Mouse (Mus musculus): ENCODE results near the gene Ccdc130. TPM values are rescaled to one million over a fixed set of nuclear protein-coding genes. Genes with fewer than 3 reads are reported as not detected.
A peak's percentile ranks its signal among the peaks of the same experiment; 100 is the strongest.

Gene Ccdc130
- total RNA-seq, 2 experiments from 2014 or later: 10.0 to 14.3 TPM

- DNase-seq: no peak
- intact Hi-C loops (cut with DNase I): no loop called here
Observed at GRCm38 (mm10) chr8:84241167-84241566, 29.0 kb downstream of the Ccdc130 start.

GRCm38 (mm10) chr8:84237542-84238229, 32.5 kb downstream of the Ccdc130 start:
- intact Hi-C loops (cut with DNase I): no loop called here
- DNase-seq: peak in 1 of 2 experiments; percentile 20

- peak; percentile 99 for DNase-seq
- intact Hi-C loops (cut with DNase I): no loop called here
Observed at GRCm38 (mm10) chr8:84236998-84237473, 33.1 kb downstream of the Ccdc130 start, which contains the start of gene Zswim4. Gene Zswim4 (minus strand): TSS chr8:84237055.

- intact Hi-C loops (cut with DNase I): no loop called here
- no peak for DNase-seq
Observed at GRCm38 (mm10) chr8:84236410-84236997, 33.7 kb downstream of the Ccdc130 start.

- peak; percentile 25 to 44 for DNase-seq
- intact Hi-C loops (cut with DNase I): no loop called here
Observed at GRCm38 (mm10) chr8:84235746-84236409, 34.3 kb downstream of the Ccdc130 start.

GRCm38 (mm10) chr8:84233055-84233454, 37.1 kb downstream of the Ccdc130 start:
- DNase-seq: no peak
- intact Hi-C loops (cut with DNase I): no loop called here

- intact Hi-C loops (cut with DNase I): no loop called here
- DNase-seq: no peak
Observed at GRCm38 (mm10) chr8:84230735-84231134, 39.4 kb downstream of the Ccdc130 start.

- DNase-seq: no peak
- intact Hi-C loops (cut with DNase I): no loop called here
Observed at GRCm38 (mm10) chr8:84223322-84224029, 46.7 kb downstream of the Ccdc130 start.

- intact Hi-C loops (cut with DNase I): no loop called here
- DNase-seq: no peak
Observed at GRCm38 (mm10) chr8:84222566-84223165, 47.5 kb downstream of the Ccdc130 start.

GRCm38 (mm10) chr8:84220105-84220504, 50.1 kb downstream of the Ccdc130 start:
- no peak for DNase-seq
- intact Hi-C loops (cut with DNase I): no loop called here

- no peak for DNase-seq
- intact Hi-C loops (cut with DNase I): no loop called here
Observed at GRCm38 (mm10) chr8:84218143-84218542, 52.0 kb downstream of the Ccdc130 start.

GRCm38 (mm10) chr8:84217206-84217605, 53.0 kb downstream of the Ccdc130 start:
- DNase-seq: no peak
- intact Hi-C loops (cut with DNase I): no loop called here

GRCm38 (mm10) chr8:84213277-84213676, 56.9 kb downstream of the Ccdc130 start:
- no peak for DNase-seq
- intact Hi-C loops (cut with DNase I): no loop called here

- intact Hi-C loops (cut with DNase I): no loop called here
- no peak for DNase-seq
Observed at GRCm38 (mm10) chr8:84211881-84212563, 58.2 kb downstream of the Ccdc130 start.

GRCm38 (mm10) chr8:84211202-84211601, 59.0 kb downstream of the Ccdc130 start:
- DNase-seq: peak; percentile 57 to 70
- intact Hi-C loops (cut with DNase I): no loop called here

GRCm38 (mm10) chr8:84210167-84210791, 59.9 kb downstream of the Ccdc130 start:
- intact Hi-C loops (cut with DNase I): loop anchor here (1.0 kb wide), 1 partner anchor 24 kb away; no protein-coding TSS in a partner anchor
- DNase-seq: peak; percentile 90 to 95

- intact Hi-C loops (cut with DNase I): no loop called here
- DNase-seq: no peak
Observed at GRCm38 (mm10) chr8:84208381-84209380, 61.5 kb downstream of the Ccdc130 start.

GRCm38 (mm10) chr8:84207811-84208210, 62.4 kb downstream of the Ccdc130 start:
- peak; percentile 86 to 88 for DNase-seq
- intact Hi-C loops (cut with DNase I): no loop called here
